Mouse (Mus musculus) E14TG2a.4 (cell line): ENCODE data around the gene Nectin4.

Experiments used
- CTCF ChIP-seq: conservative IDR thresholded peaks from 2 replicates; pipeline ENCODE4 v1.5.1; 2014; ENCODE audit warnings: low read length
- NANOG ChIP-seq: IDR thresholded peaks from 2 replicates; pipeline ENCODE4 v1.6.1; 2014; ENCODE audit warnings: borderline replicate concordance, low read length, mixed read lengths
- POU5F1 ChIP-seq: IDR thresholded peaks from 2 replicates; pipeline ENCODE4 v1.6.1; 2014; ENCODE audit warnings: low read length, borderline replicate concordance

DNA sequence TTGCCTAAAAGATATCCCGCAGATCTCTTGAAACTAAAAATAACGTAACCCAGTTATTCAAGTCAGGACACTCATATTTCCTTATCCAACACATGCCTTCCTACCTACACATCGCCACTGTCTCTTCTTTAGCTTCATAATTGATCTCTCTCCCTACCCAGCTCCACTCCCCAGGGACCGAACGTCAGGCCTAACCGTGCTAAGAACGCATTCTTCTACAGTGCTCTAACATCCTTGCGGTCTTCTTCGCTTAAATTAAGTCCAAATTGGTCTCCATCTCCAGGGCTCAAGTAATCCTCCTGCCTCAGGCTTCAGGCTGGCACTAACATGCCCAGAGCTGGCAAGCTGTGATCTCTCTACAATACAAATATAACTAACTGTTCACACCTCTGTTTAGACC is 41.7 kb upstream of the Nectin4 start:
- TF ChIP-seq CTCF (no peak), POU5F1 (no peak), NANOG (no peak)
